Mouse (Mus musculus) liver, postnatal 0 days (tissue): ENCODE measurements around the gene Pgm5.

Experiments
- CTCF ChIP-seq: sonication (generic); IDR thresholded peaks from 2 replicates; pipeline ENCODE4 v1.5.1; 2016; ENCODE audit warnings: antibody characterized with exemption, low read depth
- EP300 ChIP-seq: IDR thresholded peaks from 2 replicates; pipeline ENCODE4 v1.6.1; 2016; ENCODE audit warnings: antibody characterized with exemption, low read depth, mild to moderate bottlenecking

GRCm38 (mm10) chr19:24720448-24720847 lies 141.2 kb downstream of the Pgm5 start:
- TF ChIP-seq EP300 (no peak), CTCF (no peak)
